Mouse (Mus musculus) forebrain, embryonic 16.5 days (tissue): Measurements from ENCODE around the gene Abcb4. TPM values are rescaled to one million over a fixed set of nuclear protein-coding genes. Genes with fewer than 3 reads are reported as not detected.

Source experiments
- polyA plus RNA-seq: library from polyadenylated mRNA; unstranded; fragments of >200 nt; fragmentation: Nextera tagmentation; extraction: Ambion mirVana; gene quantifications from 2 replicates; pipeline ENCODE4 v1.2.1, GENCODE M21; 2015

The Abcb4 gene
- polyA plus RNA-seq, 1 experiment from 2014 or later: 0.76 TPM

Other genes starting within 250 kb of the Abcb4 start
- gene Abcb1a, start 233.6 kb upstream of the Abcb4 start, polyA plus RNA-seq: 1.4 and 2.0 TPM in 2 replicates
- 0.46 and 0.94 TPM in 2 replicates for gene Abcb1b, start 95.6 kb upstream of the Abcb4 start, polyA plus RNA-seq
- 19.6 and 24.9 TPM in 2 replicates for gene Crot, start 103.6 kb downstream of the Abcb4 start, polyA plus RNA-seq
- gene Tmem243, start 207.0 kb downstream of the Abcb4 start, polyA plus RNA-seq: 11.9 and 12.1 TPM in 2 replicates